Mouse (Mus musculus) fibroblast of lung, adult 2 months (primary cell): ENCODE measurements at regions not wholly inside any gene's neighbourhood (a gene's known extent, or its start where the extent isn't known, plus 50 kb on each side); places are given as distances from the start of the nearest gene placed in this dataset.

Experiments used
- DNase-seq: peaks from one replicate; pipeline ENCODE4 v3.0.0-alpha.2; 2011; ENCODE audit warnings: low read depth

DNA sequence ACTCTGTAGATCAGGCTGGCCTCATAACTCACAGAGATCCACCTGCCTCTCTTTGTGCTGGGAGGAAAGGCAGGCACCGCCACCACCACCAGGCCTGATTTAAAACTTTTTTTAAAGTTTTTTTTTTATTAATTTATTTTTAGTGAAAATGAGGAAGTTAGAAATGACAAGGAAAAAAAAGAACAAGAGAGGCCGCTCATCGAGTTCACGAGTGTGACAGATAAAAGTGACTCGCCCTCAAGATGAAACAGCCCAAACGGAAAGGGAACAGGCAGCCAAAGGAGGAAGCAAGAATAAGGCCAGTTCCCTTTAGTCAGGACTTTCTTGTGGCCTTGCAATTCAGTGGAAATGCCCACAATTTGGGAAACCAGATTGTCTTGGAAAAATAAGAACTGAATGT lies 163.4 kb upstream of the Jmjd1c start:
- DNase-seq = no peak

DNA sequence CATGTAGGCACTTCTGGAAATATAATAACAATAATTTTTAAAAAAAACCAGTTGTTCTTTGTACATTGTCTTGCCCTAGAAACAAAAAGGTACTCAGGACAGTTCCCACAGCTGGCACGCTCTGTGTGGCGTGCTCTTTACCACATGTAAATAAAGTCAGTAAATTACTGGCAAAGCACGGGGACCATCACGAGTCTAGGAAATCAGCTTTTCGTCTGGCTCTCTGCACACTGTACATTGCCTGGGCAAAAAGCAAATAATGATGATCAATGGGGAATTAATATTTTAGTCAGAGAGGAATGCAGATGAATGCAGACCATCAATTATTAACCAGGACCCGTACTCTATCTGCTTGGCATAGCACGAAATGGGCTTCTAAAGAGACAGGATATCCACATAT lies 162.2 kb upstream of the Jmjd1c start:
- DNase-seq = no peak

DNA sequence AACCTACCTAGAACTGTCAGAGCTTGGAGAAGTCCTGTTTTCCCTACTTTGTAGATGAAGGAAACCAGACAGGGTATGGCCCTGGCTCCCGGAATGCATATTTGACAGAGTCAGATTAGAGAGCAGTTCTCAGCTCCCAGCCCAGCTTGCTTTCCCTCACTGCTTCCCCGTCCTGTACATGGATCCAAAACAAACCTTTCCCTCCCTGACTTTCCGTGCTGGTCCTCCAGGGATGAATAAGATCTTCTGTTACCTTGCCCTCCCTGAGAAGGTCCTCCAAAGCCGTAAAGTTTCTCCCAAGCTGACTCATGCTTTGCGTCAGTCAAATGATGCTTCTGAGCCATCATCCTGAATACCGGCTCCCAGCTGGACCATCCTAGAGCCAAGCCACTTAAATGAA lies 160.2 kb upstream of the Jmjd1c start:
- peak; percentile 75 for DNase-seq

DNA sequence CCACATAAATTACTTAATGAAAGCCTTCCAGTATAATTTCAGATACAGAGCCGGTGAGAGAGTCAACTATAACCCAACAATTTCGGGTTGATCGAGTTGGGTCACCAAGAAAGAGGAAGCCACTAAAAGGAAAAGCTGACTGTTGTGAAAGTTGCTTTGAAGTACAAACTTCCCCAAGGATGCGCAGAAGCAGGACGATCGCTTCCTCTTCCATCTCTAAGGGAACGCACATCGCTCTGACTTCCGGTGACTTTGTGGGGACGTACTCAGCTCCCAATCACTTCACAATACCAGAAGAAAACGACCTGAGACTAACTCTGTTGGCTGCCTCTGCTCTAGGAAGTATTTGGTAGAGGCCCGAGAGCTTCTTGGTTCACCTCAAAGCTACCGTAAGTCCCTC lies 158.8 kb upstream of the Jmjd1c start:
- DNase-seq = no peak

DNA sequence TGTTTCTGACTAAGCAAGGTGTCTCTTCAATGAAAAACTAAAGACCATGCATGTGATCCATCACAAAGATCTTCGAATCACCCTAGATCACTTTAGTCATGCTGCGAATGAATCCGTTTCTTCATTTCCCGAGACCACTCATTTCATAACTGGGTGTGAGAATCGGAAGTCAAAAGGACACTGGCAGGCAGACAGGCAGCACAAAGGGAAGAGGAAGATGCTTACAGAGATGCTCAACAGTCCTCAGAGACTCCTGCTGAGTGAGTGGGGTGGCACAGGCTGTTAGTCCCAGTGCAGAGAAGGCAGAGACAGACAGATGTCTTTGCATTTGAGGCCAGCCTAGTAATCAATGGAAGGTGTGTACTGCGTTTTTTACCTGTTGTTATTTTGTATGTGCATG lies 155.6 kb upstream of the Jmjd1c start:
- DNase-seq = no peak

DNA sequence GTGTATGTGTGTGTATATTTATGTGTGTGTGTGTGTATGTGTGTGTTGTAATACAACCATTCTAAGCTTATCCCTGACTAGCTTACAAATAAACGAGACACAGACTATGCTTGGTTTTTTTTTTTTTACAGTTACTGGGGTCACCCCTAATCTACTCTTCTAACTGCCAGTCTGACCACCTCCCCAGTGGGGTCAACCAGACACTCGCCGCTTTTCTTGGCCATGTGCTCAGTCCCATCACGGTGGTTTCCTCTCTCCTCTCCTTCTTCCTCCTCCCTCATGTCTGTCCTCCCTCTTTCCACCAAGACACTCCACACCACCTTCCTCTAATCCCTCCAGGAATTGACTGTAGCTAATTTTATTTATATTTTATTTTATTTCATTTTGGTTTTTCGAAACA lies 155.0 kb upstream of the Jmjd1c start:
- DNase-seq = no peak

DNA sequence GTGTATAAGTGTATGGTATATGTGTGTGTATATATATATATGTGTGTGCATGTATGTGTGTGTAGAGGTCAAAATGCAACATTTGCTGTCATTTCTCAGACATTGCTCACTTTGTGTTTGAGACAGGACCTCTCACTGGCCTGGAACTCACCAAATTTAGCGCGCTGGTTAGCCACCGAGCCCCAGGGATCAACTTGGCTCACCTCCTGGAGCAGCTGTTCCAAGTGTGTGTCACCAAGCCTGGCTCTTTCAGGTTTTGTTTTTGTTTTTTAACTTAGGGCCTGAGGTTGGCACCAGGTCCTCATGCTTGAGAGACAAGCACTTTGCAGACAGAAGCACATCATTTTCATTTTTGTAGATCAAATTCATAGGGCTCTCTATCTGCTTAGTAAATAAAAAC lies 154.0 kb upstream of the Jmjd1c start:
- peak; percentile 61 for DNase-seq

DNA sequence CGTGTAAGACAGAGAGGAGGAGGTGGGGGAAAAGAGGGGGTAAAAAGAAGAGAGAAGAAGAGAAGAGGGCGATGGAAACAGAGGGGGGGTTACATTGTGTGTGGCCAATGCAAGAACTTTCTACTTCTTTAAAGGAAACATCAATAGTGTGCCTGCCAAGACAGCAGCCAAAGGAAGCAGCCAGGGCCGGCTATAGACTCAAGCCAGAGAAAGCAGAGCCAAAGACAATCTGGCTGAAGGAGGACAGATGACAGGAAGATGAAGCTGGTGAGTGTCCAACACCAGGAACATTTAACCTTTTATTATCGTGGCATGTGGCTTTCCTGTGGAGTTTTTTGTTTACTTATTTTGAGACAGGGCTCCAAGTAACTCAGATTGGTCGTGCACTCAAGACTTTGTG lies 152.1 kb upstream of the Jmjd1c start:
- DNase-seq = no peak

DNA sequence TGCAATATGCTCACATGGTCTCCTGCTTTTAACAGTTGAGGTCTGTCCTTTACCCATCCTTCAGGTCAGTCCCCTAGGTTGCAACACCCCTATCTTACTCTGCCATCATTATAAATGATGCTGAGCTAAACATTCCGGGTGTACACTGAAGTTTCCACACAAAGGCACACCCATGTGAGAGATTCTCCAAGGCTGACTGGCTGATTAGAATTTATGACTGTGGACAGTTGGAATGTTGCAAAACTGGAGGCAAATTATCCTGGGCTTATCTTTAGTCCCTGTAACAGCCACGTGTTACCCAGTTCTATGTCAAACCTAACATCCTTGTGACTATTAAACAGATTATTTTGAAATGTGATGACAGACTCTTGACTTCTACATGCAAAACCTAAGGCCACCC lies 149.8 kb upstream of the Jmjd1c start:
- no peak for DNase-seq

DNA sequence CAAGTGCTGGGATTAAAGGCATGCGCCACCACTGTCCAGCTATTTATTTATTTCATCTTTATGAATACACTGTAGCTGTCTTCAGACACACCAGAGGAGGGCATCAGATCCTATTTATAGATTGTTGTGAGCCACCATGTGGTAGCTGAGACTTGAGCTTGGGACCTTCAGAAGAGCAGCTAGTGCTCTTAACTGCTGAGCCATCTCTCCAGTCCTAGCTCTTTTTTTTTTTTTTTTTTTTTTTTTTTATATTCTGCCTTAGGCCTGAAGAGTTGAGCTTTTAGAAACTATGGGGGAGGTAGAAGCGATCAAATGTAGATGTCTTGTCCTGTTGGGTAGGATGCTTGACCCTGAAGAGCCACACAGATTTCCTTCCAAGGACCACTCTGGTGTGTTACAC lies 147.6 kb upstream of the Jmjd1c start:
- no peak for DNase-seq

DNA sequence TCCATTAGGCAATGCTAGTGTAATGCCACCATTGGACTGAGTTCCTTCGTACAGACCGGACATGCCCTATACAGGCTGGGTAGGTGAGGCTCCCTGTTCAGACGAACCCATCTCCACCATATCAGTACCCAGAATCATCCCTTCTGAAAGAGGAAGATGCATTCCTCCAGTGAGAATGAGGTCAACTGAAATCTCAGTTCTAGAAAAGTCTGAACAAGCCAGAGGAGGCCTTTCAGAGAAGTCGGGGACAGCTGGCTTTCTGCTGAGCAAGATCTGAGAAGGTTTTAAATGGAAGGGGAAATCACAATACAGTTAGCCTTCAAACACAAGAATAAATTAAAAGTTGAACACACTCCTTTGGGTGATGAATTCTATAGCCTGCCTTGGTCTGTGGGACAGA lies 145.5 kb upstream of the Jmjd1c start:
- DNase-seq = no peak

DNA sequence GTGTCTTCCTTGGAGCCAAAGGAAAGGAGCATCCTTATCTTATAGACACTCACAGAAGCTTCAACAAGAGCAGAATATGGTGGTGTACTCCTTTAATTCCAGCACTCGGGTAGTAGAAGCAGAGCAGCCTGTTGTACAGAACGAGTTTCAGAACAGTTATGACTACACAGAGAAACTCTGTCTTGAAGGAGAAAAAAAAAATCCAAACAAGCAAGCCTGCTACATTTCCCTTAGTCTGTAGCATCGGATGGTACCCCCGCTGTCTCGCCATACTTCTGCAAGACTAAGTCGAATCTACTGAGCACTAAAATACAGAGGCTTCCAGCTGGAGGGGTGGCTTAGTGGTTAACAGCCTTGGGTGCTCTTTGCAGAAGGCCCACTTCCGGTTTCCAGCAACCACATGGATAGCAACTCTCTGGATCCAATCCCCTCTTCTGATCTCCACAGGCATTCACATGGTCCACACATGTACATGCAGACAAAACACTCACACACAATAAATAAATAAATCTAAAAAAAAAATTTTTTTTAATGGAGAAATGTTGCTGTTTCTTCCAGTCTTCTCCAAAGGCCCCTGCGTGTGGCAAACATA lies 144.6 kb upstream of the Jmjd1c start:
- DNase-seq = no peak

DNA sequence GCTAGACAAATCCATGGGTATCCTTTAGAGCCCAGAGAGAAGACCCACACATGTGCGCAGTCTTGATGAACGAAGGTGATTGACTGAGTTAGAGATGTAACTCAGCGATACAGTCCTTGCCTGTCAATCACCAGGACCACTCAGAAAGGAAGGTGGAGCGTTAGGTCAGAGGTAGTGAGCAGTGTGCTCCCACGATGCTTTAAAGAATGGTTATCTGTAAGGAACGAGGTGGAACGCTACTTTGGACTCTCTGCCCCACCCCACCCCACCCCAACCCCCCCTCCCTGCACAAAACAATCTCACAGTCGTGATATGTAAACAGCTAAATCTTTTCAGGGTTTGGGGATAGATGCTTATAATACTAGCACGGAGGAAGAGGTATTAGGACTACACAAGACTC lies 144.0 kb upstream of the Jmjd1c start:
- DNase-seq = no peak

DNA sequence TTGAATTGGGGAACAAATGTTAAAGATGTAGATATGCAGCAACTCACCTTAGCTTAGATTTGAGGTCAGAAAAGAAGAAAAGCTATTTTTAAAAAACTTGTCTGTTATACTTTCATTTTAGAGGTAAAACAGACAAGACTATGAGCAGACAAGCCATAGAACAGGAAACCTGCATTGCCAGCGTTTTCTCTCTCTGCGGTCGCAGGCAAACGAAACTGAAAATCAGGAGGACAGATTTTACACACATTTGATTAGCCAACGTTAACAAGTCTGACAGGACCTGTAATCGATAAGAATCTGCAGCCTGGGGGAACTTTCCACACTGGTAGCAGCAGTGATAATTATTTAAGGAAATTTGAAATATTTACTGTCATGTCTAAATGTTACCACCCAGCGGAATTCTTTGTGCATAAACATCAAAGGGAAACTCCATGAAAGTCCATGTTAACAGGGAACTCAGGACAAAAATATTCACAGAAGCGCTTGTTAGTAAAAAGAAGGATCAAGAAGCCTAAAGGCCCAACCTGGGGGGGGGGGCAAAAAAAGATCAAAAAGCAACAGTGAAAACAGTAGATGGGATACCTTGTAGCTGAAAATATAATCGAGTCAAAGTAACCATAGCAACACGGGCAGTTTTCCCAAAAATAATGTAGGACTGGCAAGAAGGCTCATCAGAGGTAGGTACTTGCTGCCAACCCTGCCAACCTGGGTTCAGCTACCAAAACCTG lies 142.5 kb upstream of the Jmjd1c start:
- DNase-seq = no peak

DNA sequence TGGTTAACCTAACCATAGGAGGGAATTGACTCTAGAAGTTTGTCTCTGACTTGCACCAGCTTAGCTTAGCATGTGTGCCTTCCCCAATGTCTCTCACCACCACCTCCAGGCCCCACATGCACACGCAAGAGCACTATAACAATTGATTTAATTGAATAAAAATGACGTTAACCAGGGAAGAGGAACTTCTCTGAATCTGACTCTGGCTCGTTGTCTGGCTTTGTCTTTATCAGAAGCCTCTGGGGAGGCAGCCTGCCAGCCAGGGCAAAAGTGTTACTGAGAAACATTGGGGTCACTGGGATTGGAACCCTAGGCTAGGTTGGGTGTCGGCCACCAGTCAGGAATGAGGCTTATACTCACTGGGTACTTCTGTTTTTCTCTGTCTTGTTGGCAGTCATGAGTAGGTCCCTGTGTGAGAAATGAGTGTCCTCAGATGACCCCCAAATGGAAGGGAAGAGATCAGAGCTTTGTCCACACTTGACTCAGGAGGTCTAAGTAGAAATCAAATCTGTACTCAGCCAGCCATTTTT lies 141.9 kb upstream of the Jmjd1c start:
- no peak for DNase-seq

DNA sequence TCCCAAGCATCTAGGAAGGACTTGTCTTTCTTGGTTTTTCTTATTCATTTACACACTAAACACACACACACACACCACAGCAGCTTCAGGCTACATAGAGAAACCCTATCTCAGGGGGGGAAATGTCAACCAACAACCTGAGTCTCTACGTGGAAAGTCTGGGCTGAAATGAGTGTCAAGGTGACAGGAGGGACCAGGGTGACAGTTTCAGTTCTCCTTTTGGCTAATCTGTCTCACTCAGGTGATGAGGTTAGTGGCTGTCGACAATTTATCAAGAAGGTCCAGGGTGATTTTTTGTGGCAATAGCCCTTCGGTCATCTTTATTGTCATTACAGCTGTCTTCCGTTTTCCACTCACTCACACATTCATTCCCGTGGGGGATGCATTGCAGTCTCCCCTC lies 140.5 kb upstream of the Jmjd1c start:
- DNase-seq = no peak

DNA sequence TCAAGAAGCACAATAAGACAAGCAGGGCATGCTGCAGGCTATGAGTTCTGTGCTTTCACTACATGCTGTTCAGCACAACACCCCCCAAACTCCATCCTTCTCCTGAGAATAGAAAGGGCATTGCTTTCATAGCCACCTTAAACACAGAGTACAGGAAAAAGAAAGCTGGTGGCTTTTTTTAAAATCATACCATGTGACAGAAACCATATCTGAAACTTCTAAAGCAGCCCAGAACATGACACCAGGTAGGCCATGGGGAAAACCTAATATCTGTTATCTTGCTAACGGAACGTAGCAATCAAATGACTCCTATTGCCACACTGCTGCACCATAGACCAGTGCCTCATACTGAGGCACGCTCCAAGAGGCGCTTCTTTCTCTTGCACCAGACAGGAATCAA lies 139.3 kb upstream of the Jmjd1c start:
- DNase-seq = no peak

DNA sequence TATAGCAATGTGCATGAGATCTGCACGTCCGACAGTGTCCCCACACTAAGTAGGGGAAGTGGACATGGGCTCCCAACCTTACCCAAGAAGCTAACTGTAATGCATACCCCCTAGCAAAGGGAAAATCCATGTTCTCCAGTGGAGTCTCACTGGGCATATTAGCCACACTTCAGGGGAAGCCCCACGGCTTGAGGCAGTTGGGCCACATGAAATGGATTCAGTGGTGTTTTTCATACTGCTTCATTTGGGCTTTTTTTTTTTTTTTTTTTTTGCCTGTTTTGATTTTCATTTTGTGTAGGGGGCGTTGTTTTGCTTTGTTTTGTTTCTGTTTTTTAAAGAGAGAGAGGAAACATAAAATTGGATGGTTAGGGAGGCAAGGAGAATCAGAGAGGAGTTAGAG lies 138.6 kb upstream of the Jmjd1c start:
- no peak for DNase-seq
